Mouse (Mus musculus) cortical plate, adult 2 months (tissue): ENCODE data around the gene Spata2l. TPM values are rescaled to one million over a fixed set of nuclear protein-coding genes. Genes with fewer than 3 reads are reported as not detected.

Experiments used
- H3K27ac ChIP-seq: fragments of 200-500 bp; 2 replicates; pipeline ENCODE4 v1.5.1; 2012; ENCODE audit warnings: low read length, control low read depth, inconsistent platforms; ENCODE audit not compliant: insufficient read depth
- H3K4me1 ChIP-seq: fragments of 200-500 bp; 2 replicates; pipeline ENCODE4 v1.6.1; 2011; ENCODE audit warnings: low read length; ENCODE audit not compliant: control insufficient read depth, insufficient read depth
- H3K4me3 ChIP-seq: fragments of 200-500 bp; 2 replicates; pipeline ENCODE4 v1.5.1; 2011; ENCODE audit warnings: mild to moderate bottlenecking, low read length, control low read depth; ENCODE audit not compliant: insufficient read depth
- CTCF ChIP-seq: fragments of 200-500 bp; IDR thresholded peaks from 2 replicates; pipeline ENCODE4 v1.5.1; 2011; ENCODE audit warnings: mild to moderate bottlenecking, control low read depth, low read length; ENCODE audit not compliant: insufficient read depth; ENCODE audit errors: extremely low read depth
- POLR2A ChIP-seq: fragments of 200-500 bp; IDR thresholded peaks from 2 replicates; pipeline ENCODE4 v1.6.1; 2011; ENCODE audit warnings: mild to moderate bottlenecking, low read length, control low read depth; ENCODE audit not compliant: insufficient read depth; ENCODE audit errors: extremely low read depth
- polyA plus RNA-seq: library from polyadenylated mRNA; depleted of rRNA; stranded (reverse); fragments of >200 nt; gene quantifications from 2 replicates; pipeline ENCODE4 v1.2.3, GENCODE M21; 2012; rRNA removed

Spata2l gene
- polyA plus RNA-seq, 1 experiment = 69.8 TPM

GRCm38 (mm10) chr8:123181391-123181790, 54.6 kb downstream of the Spata2l start:
- TF ChIP-seq POLR2A (no peak), CTCF (no peak)
- Histone ChIP-seq H3K4me1 (no peaks in the 10 kb centered on the region), H3K4me3 (no peak overlapping the region), H3K27ac (no peak overlapping the region)

Other genes starting within 250 kb of the Spata2l start
- 99.7 and 106 TPM in 2 replicates for gene Ankrd11, start 194.0 kb downstream of the Spata2l start, polyA plus RNA-seq
- gene Spg7, start 173.3 kb downstream of the Spata2l start, polyA plus RNA-seq = 76.9 and 93.5 TPM in 2 replicates
- 1,008 and 1,076 TPM in 2 replicates for gene Rpl13, start 133.9 kb downstream of the Spata2l start, polyA plus RNA-seq
- gene Cpne7, start 118.9 kb downstream of the Spata2l start, polyA plus RNA-seq = 72.5 and 108 TPM in 2 replicates
- 0.10 and 0.87 TPM in 2 replicates for gene Sult5a1, start 77.9 kb downstream of the Spata2l start, polyA plus RNA-seq
- not detected in 2 replicates for gene Dpep1, start 50.0 kb downstream of the Spata2l start, polyA plus RNA-seq
- 126 and 130 TPM in 2 replicates for gene Chmp1a, start 23.5 kb downstream of the Spata2l start, polyA plus RNA-seq
- 8.4 and 9.7 TPM in 2 replicates for gene Spata33, start 23.4 kb downstream of the Spata2l start, polyA plus RNA-seq
- 165 and 187 TPM in 2 replicates for gene Cdk10, start 11.4 kb downstream of the Spata2l start, polyA plus RNA-seq
- gene Zfp276, start 18.0 kb upstream of the Spata2l start, polyA plus RNA-seq = 28.4 and 30.9 TPM in 2 replicates
- 111 and 112 TPM in 2 replicates for gene Vps9d1, start 18.1 kb upstream of the Spata2l start, polyA plus RNA-seq
- gene Fanca, start 82.3 kb upstream of the Spata2l start, polyA plus RNA-seq = 3.9 and 4.8 TPM in 2 replicates
- 18.2 and 18.9 TPM in 2 replicates for gene Spire2, start 96.5 kb upstream of the Spata2l start, polyA plus RNA-seq
- 659 and 685 TPM in 2 replicates for gene Tcf25, start 137.5 kb upstream of the Spata2l start, polyA plus RNA-seq
- gene Mc1r, start 170.9 kb upstream of the Spata2l start, polyA plus RNA-seq = 0.02 and 0.06 TPM in 2 replicates
- gene Tubb3, start 175.2 kb upstream of the Spata2l start, polyA plus RNA-seq = 491 and 518 TPM in 2 replicates
- 42.8 and 43.2 TPM in 2 replicates for gene Def8, start 187.3 kb upstream of the Spata2l start, polyA plus RNA-seq
- gene Afg3l1, start 241.7 kb upstream of the Spata2l start, polyA plus RNA-seq = 20.4 and 21.5 TPM in 2 replicates